Mouse (Mus musculus) right cerebral cortex, adult 18-20 months (tissue): ENCODE data around the gene Ascl5.
A peak's percentile ranks its signal among the peaks of the same experiment; 100 is the strongest.

ENCODE experiments used
- DNase-seq: peaks from one replicate; pipeline ENCODE4 v3.0.0; 2022; ENCODE audit warnings: mixed read lengths

Gene Ascl5

GRCm38 (mm10) chr1:136050312-136051012, at the start of gene Ascl5:
Ascl5 (plus strand) TSS chr1:136050804.
- DNase-seq: peak; percentile 62

DNA sequence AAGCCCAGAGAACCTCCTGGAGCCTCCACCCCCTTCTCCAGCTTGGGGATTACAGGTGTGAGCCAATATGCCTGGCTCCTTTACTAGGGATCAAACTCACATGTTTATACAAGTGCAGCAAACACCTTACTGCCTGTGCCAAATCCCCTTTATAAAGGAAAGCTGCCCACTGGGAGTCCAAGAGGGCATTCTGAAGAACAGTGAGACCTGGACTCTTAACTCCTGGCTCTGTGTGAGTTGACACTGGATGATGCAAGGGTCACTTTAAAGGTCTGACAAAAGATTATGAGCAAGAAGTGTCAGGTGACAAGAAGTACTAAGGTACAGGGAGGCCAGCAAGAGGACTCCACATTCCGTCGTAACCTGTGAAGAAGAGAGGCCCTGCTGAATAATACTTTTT, 49.2 kb upstream of the Ascl5 start:
- no peak for DNase-seq

GRCm38 (mm10) chr1:136006292-136006748, 44.3 kb upstream of the Ascl5 start, which contains the start of gene Igfn1:
Igfn1 (minus strand) TSS chr1:136006342.
- DNase-seq: no peak

DNA sequence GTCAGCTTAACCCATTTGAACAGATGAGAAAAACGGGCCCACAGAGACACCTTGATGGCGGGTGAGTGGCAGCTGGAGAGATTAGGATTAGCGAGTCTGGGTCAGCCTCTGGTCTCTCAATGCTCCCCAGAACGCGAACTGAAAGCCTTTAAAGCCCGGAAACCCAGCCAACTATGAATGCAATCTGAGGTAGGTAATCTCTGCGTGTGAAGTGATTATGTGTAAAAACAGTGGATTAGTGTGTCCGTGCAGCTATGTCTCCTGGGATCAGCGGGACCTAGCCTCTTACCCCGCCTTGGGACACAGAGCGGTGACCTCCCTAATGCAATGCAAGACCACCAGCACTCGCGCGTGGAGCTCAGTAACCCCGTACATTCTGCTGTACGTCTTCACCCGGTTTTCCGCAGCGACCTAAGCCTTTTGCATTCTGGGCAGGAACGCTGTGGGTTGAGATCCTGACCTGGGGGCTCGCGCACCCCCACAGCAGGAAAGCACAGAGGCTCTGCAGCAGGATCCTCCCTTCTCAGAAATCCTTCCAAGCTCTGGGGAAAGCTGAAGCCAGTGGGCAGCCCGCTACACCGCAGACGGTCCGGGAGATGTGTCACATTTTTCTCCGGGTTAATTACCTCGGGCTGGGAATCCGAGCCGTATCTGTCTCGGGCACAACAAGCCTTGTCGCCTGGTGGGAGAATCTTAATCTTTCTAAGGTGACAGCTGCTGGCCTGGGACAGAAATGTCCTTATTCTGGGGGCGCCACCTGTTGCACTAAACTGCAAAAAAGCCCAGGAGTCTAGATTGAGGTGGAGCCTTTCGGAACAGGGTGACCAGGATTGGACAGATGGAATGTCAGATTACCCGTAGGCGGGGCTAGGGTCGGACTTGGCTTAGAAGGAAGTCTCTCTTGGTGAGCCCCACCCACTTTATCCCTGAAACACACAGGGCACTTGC, 43.1 kb upstream of the Ascl5 start, which contains the start of gene Tmem9:
Gene Tmem9 (plus strand): TSS at position 940 of the 948 bp plus-strand sequence.
- DNase-seq: peak; percentile 57

DNA sequence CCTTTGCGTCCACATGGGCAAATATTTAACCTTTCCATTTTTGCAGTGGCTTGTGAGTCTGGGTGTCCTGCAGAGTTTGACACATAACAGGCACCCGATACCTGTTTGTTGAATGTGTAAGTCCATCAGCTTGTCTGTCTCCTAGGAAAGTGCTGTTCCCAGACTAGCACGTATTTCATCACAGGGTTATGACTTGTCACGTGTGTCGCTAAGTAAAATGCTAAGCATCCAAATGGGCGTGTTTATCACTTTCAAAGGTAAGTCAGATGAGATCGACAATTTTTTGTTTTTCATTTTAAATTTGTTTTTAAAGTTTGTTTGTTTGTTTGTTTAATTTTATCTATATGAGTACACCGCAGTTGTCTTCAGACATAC, 42.5 kb upstream of the Ascl5 start:
- no peak for DNase-seq

DNA sequence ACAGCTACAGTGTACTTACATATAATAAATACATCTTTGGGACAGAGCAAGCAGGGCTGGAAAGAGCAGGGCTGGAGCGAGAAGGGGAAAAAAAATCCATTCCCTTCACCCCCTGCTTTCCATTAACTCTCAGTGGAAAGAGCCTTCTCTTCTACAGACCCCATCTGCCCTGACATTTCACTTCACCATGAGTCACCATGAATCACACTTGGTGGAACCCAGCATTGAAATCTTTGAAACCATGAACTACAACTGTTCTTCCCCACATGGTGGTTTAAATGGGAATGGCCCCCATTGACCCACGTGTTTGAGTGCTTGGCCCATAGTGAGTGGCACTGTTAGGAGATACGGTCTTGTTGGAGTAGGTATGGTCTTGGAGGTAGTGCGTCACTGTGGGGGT, 40.4 kb upstream of the Ascl5 start:
- no peak for DNase-seq

GRCm38 (mm10) chr1:136013513-136013912, 37.1 kb upstream of the Ascl5 start:
- DNase-seq: no peak

DNA sequence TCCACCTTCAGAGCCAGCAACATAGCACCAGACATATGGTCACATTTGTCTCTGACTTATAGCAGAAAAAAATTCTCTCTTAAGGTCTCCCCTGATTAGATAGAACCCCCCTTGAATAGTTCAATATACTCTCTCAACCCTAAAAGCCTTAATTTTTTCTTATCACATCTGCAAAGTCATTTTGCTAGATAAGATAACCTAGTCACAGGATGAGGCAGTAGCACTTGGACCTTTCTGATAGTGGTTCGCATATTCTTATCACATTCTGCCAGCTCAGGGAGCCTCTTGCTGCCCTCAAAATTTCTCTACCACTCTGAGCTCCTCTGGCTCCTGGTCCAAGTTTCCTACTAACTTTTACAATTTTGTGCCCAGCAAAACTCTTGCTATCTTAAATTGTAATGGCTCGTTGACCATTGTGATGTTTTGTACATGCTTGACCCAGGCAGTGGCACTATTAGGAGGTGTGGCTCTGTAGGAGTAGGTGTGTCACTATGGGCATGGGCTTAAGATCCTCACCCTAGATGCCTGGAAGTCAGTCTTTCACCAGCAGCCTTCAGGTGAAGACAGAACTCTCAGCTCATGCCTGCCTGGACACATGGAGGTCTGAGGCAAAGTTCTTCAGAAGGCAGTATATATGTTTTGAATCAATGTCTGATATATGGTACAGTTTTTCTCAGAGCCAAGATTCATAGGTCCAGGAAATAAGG, 35.7 kb upstream of the Ascl5 start:
- no peak for DNase-seq

DNA sequence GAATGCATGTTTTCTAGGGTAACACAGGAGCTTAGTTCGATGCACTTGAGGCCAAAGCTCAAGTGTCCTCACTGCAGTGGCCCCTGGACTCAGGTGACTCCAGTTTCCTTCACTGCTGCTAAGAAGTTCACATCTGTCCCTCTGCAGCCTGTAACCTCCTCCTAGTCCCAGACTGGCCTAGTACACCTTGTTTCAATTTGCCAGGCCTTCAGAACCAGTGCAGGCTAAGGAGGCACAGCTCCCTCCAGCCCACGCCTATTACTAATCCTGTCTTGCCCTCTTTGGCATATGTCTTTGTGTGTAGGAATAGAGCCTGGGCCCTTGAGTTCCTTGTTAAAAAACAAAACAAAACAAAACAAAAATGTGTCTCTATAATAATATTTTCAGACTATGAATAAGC, 33.3 kb upstream of the Ascl5 start:
- DNase-seq: no peak

DNA sequence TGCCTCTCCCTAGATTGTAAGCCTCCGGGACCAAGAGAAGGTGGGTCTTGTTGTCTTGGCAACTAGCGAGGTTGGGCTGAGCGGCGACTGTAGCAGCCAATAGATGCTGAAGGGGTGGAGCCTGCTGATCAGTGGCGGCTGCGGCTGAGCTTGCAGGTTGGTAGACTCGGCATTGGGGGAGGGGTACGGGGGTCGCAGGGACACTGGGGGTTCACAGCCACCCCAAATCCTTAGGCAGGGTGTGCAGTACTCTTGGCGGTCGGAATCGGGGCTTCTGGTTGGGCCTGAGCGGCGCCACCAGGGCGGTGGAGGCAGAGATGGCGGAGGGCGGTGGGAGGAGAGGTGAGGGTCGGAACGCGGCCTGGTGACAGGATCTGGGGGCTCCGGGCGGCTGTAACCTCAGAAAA, 32.7 kb upstream of the Ascl5 start:
- DNase-seq: peak; percentile 97

- DNase-seq: no peak
Measured at GRCm38 (mm10) chr1:136018390-136019189, 32.0 kb upstream of the Ascl5 start.

- DNase-seq: no peak
Measured at GRCm38 (mm10) chr1:136030201-136030600, 20.4 kb upstream of the Ascl5 start.

DNA sequence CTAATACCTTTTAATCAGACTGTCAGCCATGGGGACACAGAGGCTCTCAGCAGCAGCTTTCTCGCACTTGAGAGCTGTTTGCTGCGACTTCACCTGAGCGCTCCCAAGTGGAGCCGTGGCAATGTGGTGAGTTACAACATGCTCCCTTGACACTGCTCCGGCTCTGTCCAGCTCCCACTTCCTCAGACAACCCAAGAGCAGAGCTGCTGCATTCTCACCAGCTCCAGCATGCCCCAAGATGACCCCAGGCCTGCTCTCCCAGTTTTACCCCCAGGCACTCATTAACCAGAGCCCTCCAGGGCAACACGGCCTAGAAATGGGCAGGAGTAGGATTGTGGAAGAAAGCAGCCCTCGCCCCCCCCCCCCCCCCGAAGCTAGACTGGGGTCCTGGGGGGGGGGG, 18.9 kb upstream of the Ascl5 start:
- DNase-seq: no peak

- no peak for DNase-seq
Measured at GRCm38 (mm10) chr1:136032961-136033360, 17.6 kb upstream of the Ascl5 start.

DNA sequence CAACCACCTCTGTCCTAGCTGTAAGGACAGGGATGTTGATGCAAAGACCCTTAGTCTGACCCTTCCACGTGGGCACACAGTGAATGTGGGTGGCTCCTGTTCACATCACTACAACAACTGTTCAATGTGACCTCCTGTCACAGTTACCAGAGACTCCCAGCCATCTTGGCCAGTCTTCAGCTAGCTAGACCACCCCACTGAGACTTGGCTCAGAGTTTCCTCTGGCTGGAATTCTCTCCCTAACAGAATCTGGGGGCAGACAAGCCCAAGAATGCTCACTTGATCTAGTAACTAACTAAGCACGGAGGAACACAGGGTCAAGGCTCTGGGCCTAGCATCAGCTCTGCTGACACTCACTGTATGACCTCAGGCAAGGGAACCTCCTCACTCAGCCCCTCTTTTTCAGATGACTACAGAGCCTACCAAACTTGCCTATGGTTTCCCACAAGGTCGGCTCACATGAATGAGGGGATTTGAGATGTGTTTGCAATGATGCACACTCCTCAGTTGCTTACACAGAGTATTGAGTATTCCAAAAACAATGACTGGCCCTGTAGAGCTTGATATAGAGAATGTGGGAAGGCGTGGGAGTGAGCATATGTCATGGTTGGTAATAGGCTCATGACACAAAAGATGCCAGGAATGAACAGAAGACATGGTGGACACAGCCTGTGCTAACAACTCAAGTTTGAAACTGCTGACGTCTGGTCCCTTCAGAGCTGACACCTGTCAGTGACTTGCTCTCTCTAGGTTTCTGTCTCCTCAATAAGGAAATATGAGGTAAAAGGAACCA, 11.7 kb upstream of the Ascl5 start:
- peak; percentile 64 for DNase-seq

DNA sequence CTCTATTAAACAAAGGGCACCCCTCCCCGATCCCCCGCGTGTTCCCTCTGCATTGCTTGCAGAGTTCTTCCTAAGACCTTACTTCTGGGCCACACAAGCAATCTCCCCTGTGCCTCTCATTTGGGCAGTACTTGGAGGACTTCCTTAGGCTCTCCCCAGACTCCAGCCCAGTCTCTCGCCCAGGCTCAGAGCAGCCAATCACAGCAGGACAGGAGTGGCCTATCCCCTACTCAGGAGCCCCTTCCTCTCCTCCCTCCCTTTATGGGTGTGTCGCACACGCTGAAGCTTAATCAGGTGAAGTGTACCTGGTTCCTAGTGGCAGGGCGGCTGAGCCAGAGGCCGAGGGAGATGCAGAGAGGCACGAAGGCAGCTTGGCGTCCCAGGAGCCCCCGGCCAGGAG, 10.2 kb upstream of the Ascl5 start:
- DNase-seq: no peak

DNA sequence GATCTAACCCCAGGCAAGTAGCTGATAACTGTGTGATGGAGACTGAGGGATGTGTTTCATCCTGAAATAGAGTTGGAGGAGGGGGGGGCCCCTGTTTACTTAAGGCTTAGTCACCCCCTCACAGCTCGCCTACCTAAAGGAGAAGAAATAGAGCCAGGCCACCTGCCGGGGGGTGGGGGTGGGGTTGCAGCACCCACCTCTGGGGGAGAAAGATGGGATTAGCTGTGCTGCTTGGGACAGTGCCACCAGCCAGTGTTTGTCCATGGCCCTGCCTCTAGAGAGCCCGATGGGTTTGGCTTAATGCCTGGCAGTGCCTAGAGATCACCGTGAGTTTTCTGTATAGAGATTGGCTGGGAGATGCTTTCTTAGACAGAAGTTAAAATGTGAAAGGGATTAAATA, 9.7 kb upstream of the Ascl5 start:
- DNase-seq: no peak

GRCm38 (mm10) chr1:136045774-136046173, 4.8 kb upstream of the Ascl5 start:
- DNase-seq: peak; percentile 55

DNA sequence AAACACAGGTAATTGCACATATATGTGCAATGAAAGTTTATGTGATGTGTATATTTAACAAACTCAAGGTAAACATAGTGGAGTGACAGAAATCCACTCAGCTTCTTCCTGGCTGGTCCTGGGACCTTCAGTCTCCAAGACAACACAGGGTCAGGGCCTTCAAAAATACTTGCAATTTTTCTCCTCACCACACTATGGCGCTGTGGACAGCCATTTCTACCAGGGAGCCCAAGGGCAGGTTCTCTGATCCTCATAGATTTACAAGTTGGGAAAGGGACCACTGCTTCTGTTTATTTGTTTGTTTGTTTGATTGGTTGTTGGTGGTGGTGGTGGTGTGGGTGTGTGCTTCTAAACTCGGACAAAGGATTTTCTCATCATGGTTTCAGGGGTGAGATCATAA, 3.2 kb upstream of the Ascl5 start:
- DNase-seq: no peak

DNA sequence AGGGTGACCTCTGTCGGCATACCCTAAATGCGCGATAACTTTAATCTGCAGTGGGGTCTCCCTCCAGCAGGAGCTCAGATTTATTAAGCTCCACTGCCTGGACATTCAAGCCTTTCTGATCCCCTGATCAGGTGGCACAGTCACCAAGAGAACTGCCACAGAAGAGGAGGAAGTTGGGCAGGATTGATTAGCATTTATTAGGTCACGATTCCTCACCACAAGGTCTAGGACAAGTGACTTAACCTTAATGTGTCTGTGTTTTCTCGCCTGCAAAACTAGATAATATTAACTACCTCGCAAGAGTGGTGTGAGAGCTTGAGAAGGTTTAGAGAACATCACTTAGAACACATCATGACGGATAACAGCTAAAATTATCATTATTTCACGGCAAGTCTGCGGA, 2.7 kb upstream of the Ascl5 start:
- no peak for DNase-seq

DNA sequence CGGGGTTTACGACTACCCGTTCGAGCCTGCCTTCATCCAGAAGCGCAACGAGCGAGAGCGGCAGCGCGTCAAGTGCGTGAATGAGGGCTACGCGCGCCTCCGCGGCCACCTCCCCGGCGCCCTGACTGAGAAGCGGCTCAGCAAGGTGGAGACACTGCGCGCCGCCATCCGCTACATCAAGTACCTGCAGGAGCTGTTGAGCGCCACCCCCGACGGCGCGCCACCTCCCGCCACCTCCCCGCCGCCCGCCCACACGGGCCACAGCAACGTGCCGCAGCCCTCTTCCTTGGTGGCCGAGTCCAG, 360 bp downstream of the Ascl5 start:
- DNase-seq: peak; percentile 60

- peak; percentile 85 for DNase-seq
Measured at GRCm38 (mm10) chr1:136051465-136051864, 861 bp downstream of the Ascl5 start.
